Mouse (Mus musculus) heart, embryonic 13.5 days (tissue): ENCODE results near the gene Polr3c. TPM values are rescaled to one million over a fixed set of nuclear protein-coding genes. Genes with fewer than 3 reads are reported as not detected.
"Not testable (repeated sequence)": the region's sequence is repeated elsewhere in the genome, so short reads cannot be mapped to it uniquely, and the experiment has no call there.

Experiments
- ATAC-seq: fragments of 200-750 bp; cut with Nextera tagmentation; 2 replicates; pipeline ENCODE4 v1.8.0; 2017; ENCODE audit warnings: moderate TSS enrichment; ENCODE audit not compliant: insufficient number of reproducible peaks, low FRiP score, low TSS enrichment; ENCODE audit errors: extremely low read depth
- H3K27ac ChIP-seq: fragments of 300-500 bp; sonication (generic); replicated peaks from 2 replicates; pipeline ENCODE4 v1.5.1; 2015; ENCODE audit warnings: moderate library complexity, mild to moderate bottlenecking, inconsistent platforms
- H3K27me3 ChIP-seq: fragments of 300-500 bp; sonication (generic); replicated peaks from 2 replicates; pipeline ENCODE4 v1.6.1; 2015; ENCODE audit warnings: mild to moderate bottlenecking, inconsistent platforms
- H3K36me3 ChIP-seq: fragments of 300-500 bp; sonication (generic); 2 replicates; pipeline ENCODE4 v1.6.1; 2015; ENCODE audit warnings: mild to moderate bottlenecking, inconsistent platforms
- H3K4me1 ChIP-seq: fragments of 300-500 bp; sonication (generic); 2 replicates; pipeline ENCODE4 v1.6.1; 2015; ENCODE audit warnings: inconsistent platforms
- H3K4me2 ChIP-seq: fragments of 300-500 bp; sonication (generic); 2 replicates; pipeline ENCODE4 v1.6.1; 2015; ENCODE audit warnings: inconsistent platforms, mild to moderate bottlenecking, moderate library complexity
- H3K4me3 ChIP-seq: fragments of 300-500 bp; sonication (generic); 2 replicates; pipeline ENCODE4 v1.5.1; 2015; ENCODE audit warnings: moderate library complexity, mild to moderate bottlenecking, inconsistent platforms
- H3K9ac ChIP-seq: fragments of 300-500 bp; sonication (generic); 2 replicates; pipeline ENCODE4 v1.6.1; 2015; ENCODE audit warnings: inconsistent platforms, mild to moderate bottlenecking, moderate library complexity
- H3K9me3 ChIP-seq: fragments of 300-500 bp; sonication (generic); 2 replicates; pipeline ENCODE4 v1.6.1; 2016; ENCODE audit warnings: inconsistent platforms
- WGBS: fragments of 180-500 bp; shearing (Covaris S2); methylation state at CpG from one replicate; pipeline ENCODE4 v1.1.7; 2015; ENCODE audit warnings: mixed read lengths; 5-methylcytosine and 5-hydroxymethylcytosine counted together
- polyA plus RNA-seq: library from polyadenylated mRNA; unstranded; fragments of >200 nt; fragmentation: Nextera tagmentation; extraction: Ambion mirVana; gene quantifications from 2 replicates; pipeline ENCODE4 v1.2.1, GENCODE M21; 2015

Gene Polr3c
- polyA plus RNA-seq = 25.2 and 29.3 TPM in 2 replicates

GRCm38 (mm10) chr3:96727343-96727827 lies at the start of gene Polr3c, which contains the start of gene Rnf115:
Polr3c (minus strand) TSS chr3:96727628.
Rnf115 (plus strand) TSS chr3:96727664.
- Histone ChIP-seq H3K9ac (peak within 1 kb of the TSS; percentile 97), H3K4me2 (peak within 1 kb of the TSS; percentile 82), H3K4me1 (peaks cover 47% of the 10 kb centered on the region), H3K27me3 (no peaks in the 10 kb centered on the region), H3K9me3 (no peaks in the 10 kb centered on the region), H3K4me3 (peak within 1 kb of the TSS; percentile 98), H3K36me3 (peaks cover 29% of the 10 kb centered on the region), H3K27ac (peak within 1 kb of the TSS; percentile 92)
- peak; percentile 99 for ATAC-seq
- WGBS = under 1% methylated on average over 51 of the region's 52 CpGs

- peaks cover 20% of the 10 kb centered on the region for H3K36me3 ChIP-seq
- no peak for ATAC-seq
- H3K4me3 ChIP-seq = no peak overlapping the region
- H3K27ac ChIP-seq = no peak overlapping the region
- H3K9me3 ChIP-seq = no peaks in the 10 kb centered on the region
- no peak overlapping the region for H3K4me2 ChIP-seq
- peaks cover 16% of the 10 kb centered on the region for H3K4me1 ChIP-seq
- no peak overlapping the region for H3K9ac ChIP-seq
- 77% methylated on average over 3 of the region's 3 CpGs for WGBS
- no peaks in the 10 kb centered on the region for H3K27me3 ChIP-seq
Measured at GRCm38 (mm10) chr3:96777120-96777519, 49.7 kb upstream of the Polr3c start.

GRCm38 (mm10) chr3:96772949-96773348 lies 45.5 kb upstream of the Polr3c start:
- Histone ChIP-seq H3K27ac (no peak overlapping the region), H3K4me1 (peaks cover 18% of the 10 kb centered on the region), H3K4me2 (no peak overlapping the region), H3K9ac (no peak overlapping the region), H3K27me3 (no peaks in the 10 kb centered on the region), H3K4me3 (no peak overlapping the region), H3K9me3 (no peaks in the 10 kb centered on the region), H3K36me3 (peaks cover 19% of the 10 kb centered on the region)
- ATAC-seq = no peak; the same call in 1 of the 2 replicates
- 14% methylated on average over 1 of the region's 1 CpGs for WGBS

GRCm38 (mm10) chr3:96769971-96770370 lies 42.5 kb upstream of the Polr3c start:
- Histone ChIP-seq H3K27ac (no peak overlapping the region), H3K36me3 (peaks cover 4% of the 10 kb centered on the region; the same call in 1 of the 2 replicates), H3K4me1 (peaks cover 24% of the 10 kb centered on the region), H3K4me3 (no peak overlapping the region), H3K9me3 (no peaks in the 10 kb centered on the region), H3K9ac (no peak overlapping the region), H3K27me3 (no peaks in the 10 kb centered on the region), H3K4me2 (no peak overlapping the region)
- 88% methylated on average over 5 of the region's 5 CpGs for WGBS
- ATAC-seq = no peak

GRCm38 (mm10) chr3:96764528-96764927 lies 37.1 kb upstream of the Polr3c start:
- ATAC-seq = no peak
- Histone ChIP-seq H3K27me3 (no peaks in the 10 kb centered on the region), H3K4me3 (no peak overlapping the region), H3K27ac (no peak overlapping the region), H3K36me3 (peaks cover 13% of the 10 kb centered on the region), H3K4me2 (no peak overlapping the region), H3K9ac (no peak overlapping the region), H3K9me3 (no peaks in the 10 kb centered on the region), H3K4me1 (peaks cover 6% of the 10 kb centered on the region)
- 72% methylated on average over 1 of the region's 1 CpGs for WGBS

GRCm38 (mm10) chr3:96759695-96760094 lies 32.3 kb upstream of the Polr3c start:
- ATAC-seq = no peak
- H3K9ac ChIP-seq = no peak overlapping the region
- H3K4me1 ChIP-seq = peaks cover 12% of the 10 kb centered on the region
- H3K36me3 ChIP-seq = peaks cover 14% of the 10 kb centered on the region
- 88% methylated on average over 4 of the region's 4 CpGs for WGBS
- H3K9me3 ChIP-seq = no peaks in the 10 kb centered on the region
- no peak overlapping the region for H3K4me2 ChIP-seq
- no peak overlapping the region for H3K27ac ChIP-seq
- no peak overlapping the region for H3K4me3 ChIP-seq
- no peaks in the 10 kb centered on the region for H3K27me3 ChIP-seq

- WGBS = 45% methylated on average over 7 of the region's 7 CpGs
Measured at GRCm38 (mm10) chr3:96757691-96758090, 30.3 kb upstream of the Polr3c start.

GRCm38 (mm10) chr3:96755935-96756334 lies 28.5 kb upstream of the Polr3c start:
- Histone ChIP-seq H3K36me3 (peaks cover 10% of the 10 kb centered on the region), H3K9ac (no peak overlapping the region), H3K4me2 (no peak overlapping the region), H3K27ac (no peak overlapping the region), H3K27me3 (no peaks in the 10 kb centered on the region), H3K9me3 (no peaks in the 10 kb centered on the region), H3K4me3 (no peak overlapping the region), H3K4me1 (peaks cover 12% of the 10 kb centered on the region)
- WGBS = 93% methylated on average over 1 of the region's 1 CpGs
- ATAC-seq = no peak

More at GRCm38 (mm10) chr3:96757691-96758090, 30.3 kb upstream of the Polr3c start:
- ATAC-seq = no peak
- Histone ChIP-seq H3K9ac (no peak overlapping the region), H3K27me3 (no peaks in the 10 kb centered on the region), H3K4me2 (0 out of 2 replicates have a peak overlapping the region, but pooled peaks have one; percentile 20), H3K4me3 (no peak overlapping the region), H3K9me3 (no peaks in the 10 kb centered on the region), H3K27ac (peak overlapping the region; percentile 13; the same call in 1 of the 2 replicates), H3K4me1 (peaks cover 12% of the 10 kb centered on the region), H3K36me3 (peaks cover 10% of the 10 kb centered on the region)

GRCm38 (mm10) chr3:96746829-96747228 lies 19.4 kb upstream of the Polr3c start:
- Histone ChIP-seq H3K4me1 (peaks cover 24% of the 10 kb centered on the region), H3K9ac (no peak overlapping the region), H3K27me3 (no peaks in the 10 kb centered on the region), H3K4me3 (no peak overlapping the region), H3K27ac (no peak overlapping the region), H3K36me3 (no peaks in the 10 kb centered on the region; the same call in 1 of the 2 replicates), H3K9me3 (no peaks in the 10 kb centered on the region), H3K4me2 (no peak overlapping the region)
- ATAC-seq = no peak
- WGBS = 56% methylated on average over 1 of the region's 1 CpGs

- 85% methylated on average over 3 of the region's 3 CpGs for WGBS
- no peaks in the 10 kb centered on the region for H3K9me3 ChIP-seq
- H3K4me3 ChIP-seq = no peak overlapping the region
- peaks cover 24% of the 10 kb centered on the region for H3K4me1 ChIP-seq
- no peak overlapping the region for H3K9ac ChIP-seq
- no peaks in the 10 kb centered on the region for H3K27me3 ChIP-seq
- H3K27ac ChIP-seq = no peak overlapping the region
- H3K36me3 ChIP-seq = no peaks in the 10 kb centered on the region; the same call in 1 of the 2 replicates
- no peak for ATAC-seq
- no peak overlapping the region for H3K4me2 ChIP-seq
Measured at GRCm38 (mm10) chr3:96744348-96744747, 16.9 kb upstream of the Polr3c start.

GRCm38 (mm10) chr3:96740279-96740678 lies 12.9 kb upstream of the Polr3c start:
- H3K27me3 ChIP-seq, H3K27ac ChIP-seq, H3K9me3 ChIP-seq, H3K36me3 ChIP-seq, H3K9ac ChIP-seq, H3K4me3 ChIP-seq, ATAC-seq, H3K4me2 ChIP-seq: not testable (repeated sequence)
- peaks cover 27% of the 10 kb centered on the region for H3K4me1 ChIP-seq

GRCm38 (mm10) chr3:96737995-96738394 lies 10.6 kb upstream of the Polr3c start:
- no peaks in the 10 kb centered on the region for H3K9me3 ChIP-seq
- ATAC-seq = no peak
- H3K9ac ChIP-seq = no peak overlapping the region
- no peak overlapping the region for H3K4me2 ChIP-seq
- no peaks in the 10 kb centered on the region for H3K36me3 ChIP-seq
- no peak overlapping the region for H3K27ac ChIP-seq
- H3K27me3 ChIP-seq = no peaks in the 10 kb centered on the region
- H3K4me1 ChIP-seq = peaks cover 32% of the 10 kb centered on the region
- no peak overlapping the region for H3K4me3 ChIP-seq
- 69% methylated on average over 1 of the region's 1 CpGs for WGBS
